Mouse (Mus musculus) adrenal gland, postnatal 36 days (tissue): ENCODE measurements around the gene Timm22. TPM values are rescaled to one million over a fixed set of nuclear protein-coding genes. Genes with fewer than 3 reads are reported as not detected.

Experiments used
- DNase-seq, 2 experiments: peaks; one replicate each; pipeline ENCODE4 v3.0.0; 2021; ENCODE audit warnings: mixed read lengths in 1 of 2
- total RNA-seq, 2 experiments: library from RNA; stranded (reverse); gene quantifications; 2 replicates each; pipeline ENCODE4 v1.2.3; 2021

The Timm22 gene
- total RNA-seq, 2 experiments from 2014 or later = 45.9 to 48.6 TPM

DNA sequence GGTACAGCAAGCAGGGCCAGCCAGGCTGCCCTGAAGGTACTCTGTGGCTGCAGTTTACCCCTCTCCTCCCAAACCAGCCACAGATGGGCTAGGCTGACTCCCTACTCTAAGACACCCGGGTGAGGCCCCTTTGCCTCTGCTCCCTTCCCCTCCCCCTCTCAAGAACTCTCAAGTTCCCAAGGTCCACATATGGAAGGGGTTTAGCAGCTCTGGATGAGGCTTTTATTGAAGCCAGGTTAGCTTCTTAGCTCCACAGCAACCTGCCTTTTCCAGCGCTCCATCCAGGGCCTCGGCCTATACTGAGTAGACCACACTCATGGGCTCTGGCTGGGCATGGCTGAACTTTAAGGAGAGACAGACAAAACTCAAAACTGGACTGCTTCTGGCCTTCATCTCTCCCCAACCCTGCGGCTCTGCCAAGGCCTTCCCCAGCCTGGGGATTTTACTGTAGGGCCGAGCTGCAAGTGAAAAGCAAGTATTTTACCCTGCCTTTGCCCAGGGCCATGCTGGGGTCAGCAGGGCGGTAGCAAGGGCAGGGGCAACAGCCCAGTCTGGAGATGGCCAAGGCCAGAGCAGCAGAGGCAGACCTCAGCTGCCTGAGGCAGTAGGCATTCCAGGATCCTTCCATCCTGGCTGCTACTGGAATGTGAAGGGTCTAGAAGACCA, 23.3 kb downstream of the Timm22 start:
- peak; percentile 33 to 35 for DNase-seq

DNA sequence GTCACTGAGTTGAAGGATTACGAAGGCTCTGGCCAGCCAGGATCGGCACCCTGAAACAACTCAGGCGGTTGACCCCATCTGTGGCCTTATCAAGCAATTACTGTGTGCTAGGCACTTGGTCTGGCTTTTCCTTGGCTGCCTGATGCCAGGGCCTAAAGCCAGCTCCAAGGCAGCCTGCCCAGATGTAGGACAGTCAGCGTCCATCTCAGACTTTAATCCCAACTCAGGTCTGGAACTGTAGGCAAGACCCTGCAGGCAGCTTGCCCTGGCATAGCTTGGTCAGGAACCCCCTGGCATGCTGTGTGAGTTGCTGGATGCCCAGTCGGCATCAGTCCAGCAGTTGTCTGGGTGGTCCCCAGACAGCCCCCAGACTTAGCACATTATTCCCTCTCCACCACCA, 29.3 kb downstream of the Timm22 start:
- peak in 1 of 2 experiments; percentile 37 for DNase-seq

DNA sequence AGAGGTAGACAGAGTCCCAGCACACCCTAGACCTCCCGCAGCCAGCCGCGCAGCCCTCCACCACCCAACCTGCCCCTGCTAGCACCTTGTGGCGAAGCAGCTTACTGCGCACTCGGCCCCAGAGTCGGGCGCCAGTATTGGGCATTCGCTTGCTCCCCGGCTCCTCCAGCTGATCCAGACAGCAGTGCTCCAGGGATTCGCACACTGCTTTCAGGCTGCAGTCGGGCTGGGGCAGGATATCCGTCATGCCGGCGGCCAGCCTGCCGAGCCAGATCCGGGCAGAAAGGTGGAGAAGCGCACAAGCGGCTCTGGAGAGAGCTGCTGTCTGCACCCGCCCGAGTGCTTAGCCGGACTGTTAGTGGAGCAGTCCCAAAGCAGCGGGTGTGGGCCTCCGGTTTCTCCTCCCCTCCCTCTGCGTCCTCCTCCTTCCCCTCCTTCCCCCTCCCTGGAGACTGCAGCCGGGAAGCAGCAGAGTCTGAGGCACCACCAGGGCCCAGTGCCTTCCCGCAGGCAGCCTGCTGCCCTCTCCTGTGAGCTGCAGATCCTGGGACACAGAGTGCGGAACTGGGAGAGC, 30.2 kb downstream of the Timm22 start:
- DNase-seq = peak; percentile 62 to 70

DNA sequence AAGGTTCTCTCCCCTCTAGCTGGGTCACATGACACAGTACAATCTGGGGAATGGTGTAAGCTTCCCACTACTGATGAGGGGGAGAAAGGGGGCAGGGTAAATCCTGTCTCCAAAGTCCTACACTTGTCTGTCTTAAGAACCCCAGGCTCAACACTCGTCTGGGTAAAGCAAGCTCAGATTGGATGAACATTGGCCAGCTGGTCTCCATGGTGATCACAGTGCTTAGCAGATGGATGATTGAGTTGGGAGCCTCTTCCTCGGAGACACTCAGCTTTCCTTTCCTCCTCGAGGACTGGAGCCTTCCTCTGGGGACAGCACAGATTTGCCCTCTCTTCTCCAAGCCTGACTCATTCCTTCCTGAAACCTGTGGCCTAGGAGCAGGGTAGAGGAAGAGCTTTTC, 32.9 kb downstream of the Timm22 start:
- no peak for DNase-seq

DNA sequence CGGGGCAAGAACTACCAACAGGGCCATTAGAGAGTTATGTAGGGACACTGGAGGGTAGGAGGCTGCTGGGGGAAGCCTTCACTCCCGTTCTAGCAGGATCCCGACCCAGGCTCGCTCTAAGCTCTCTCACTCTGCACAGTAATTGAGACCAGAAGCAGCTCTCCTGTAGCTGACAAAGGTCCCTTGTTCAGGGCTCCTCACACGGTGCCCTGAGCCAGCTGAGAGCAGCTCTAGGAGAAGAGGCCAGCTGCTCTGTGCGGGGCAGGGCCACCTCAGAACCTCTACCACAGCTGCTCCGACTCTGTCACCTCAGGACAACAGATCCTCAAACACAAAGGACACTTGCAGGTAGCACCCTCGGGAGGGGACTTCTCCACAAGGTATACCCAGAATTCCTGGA, 38.7 kb downstream of the Timm22 start:
- DNase-seq = no peak

DNA sequence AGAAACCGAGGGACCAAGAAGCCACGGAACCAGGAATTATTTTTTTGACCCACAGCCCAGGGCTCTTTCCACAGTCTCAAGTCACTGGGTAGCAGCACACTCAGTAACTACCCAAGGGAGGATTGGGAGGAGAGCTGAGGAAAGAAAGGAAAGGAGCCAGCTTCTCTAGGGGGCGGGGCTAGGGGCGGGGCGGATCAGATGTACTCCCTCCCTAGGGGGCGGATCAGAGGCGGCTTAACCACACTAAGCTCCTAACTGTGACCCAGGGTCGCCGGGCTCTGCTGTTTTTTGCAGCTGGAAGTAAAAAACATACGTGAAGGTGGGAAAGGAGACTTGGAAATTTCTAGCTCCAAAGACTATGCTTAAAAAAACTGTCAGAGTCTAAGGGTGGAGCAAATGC, 39.5 kb downstream of the Timm22 start:
- no peak for DNase-seq

DNA sequence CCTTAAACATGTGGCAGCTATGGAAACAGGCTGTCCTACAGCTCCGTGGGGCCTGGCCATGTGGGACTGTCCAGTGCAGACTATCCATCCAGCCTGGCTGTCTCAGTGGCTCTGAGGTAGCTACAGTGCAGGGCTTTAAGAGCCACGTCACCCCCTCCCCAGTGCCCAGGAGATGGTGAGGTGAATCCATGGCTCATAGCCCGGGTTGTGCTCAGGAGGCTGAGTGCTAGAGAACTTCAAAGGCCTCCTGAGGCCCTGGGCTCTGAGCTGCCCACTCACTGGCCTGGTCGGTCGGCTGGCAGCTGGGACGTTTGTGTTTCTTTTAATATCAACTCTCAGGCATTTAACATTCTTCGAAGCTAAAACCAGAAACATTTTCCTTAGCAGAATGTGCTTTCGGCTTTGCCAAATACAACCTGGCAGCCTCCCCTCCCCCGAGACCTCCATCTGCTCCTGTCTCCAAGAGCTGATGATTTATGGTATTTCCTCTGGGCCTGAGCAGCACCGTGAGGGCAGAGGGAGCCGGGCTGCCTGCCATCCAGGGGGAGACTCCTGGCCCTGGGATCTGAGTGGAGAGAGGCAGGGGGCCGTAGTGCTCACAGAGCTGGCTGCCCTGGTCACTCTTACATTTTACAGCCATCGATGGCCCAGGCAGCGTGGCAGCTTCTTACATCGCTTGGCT, 42.9 kb downstream of the Timm22 start:
- peak; percentile 45 to 79 for DNase-seq

DNA sequence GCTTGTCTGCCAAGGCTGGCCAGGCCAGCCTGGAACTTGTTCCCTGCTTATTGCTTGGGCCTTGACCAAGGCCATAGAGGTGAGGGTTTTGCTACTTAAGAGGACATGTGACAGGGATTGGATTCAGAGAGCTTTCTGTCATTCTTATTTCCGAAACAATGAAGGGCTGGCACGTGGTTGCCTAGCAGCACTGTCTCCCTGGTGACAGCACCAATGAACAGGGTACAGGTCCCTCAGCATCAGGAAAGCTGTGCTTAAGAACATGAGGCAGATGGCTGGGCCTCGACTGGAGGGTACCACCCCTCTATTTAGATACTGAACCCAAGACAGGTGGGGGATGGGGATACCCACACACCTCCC, 43.4 kb downstream of the Timm22 start:
- DNase-seq = no peak

DNA sequence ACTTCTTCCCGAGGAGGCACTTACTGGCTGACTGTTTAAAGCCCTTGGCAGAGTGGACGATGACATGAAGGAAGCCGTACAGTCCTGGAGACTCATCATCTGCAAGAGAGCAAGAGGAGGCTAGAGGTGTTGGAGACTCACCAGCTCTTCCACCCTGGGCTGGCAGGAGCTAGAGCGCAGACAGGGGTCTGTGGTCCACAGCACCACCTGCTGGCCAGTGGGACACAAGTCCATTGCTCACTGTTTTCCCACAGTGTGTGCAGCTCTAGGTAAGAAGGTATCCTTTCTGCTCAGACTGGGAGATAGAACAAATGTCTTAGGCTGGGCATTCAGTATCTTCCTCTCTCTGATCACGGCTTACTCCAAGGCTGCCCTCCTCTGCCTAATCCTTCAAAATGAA, 47.7 kb downstream of the Timm22 start:
- DNase-seq = peak; percentile 73 to 86

DNA sequence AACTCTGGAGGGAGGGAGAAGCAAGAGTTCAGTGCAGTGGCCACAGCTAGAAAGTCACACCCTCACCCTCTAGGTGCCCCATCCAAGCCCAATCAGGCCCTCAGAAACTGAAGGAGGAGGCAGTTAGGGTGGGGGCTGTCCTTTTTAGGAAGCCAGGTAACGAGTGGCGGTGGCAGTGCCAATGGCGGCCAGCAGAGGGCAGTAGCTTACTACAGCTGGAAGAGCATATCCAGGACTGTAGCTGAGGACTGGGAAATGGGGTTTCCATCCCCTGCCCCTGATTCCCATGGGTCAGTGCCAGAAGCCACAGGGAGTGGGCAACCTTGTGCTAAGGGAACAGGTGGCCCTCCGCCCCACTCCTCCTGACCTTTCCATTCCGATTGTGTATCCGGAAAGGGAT, 49.5 kb downstream of the Timm22 start:
- peak; percentile 82 to 87 for DNase-seq

DNA sequence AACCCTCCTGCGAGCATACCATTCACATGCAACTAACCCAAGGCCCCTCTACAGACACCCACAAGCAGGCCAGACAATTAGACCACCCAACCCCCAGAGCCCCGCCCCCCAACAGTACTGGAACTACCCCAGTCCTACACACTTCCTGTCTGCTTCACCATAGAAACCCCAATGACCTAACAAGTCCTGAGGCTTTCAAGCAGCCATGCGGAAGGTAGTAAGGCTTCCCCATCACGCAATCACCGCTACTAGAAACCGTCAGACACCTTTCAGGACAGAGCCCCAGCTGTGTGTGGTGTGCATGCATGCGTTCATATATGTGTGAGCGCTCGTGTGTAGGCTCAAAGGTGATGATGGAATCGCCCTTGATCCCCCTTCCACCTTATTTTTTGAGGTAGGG, 50.1 kb downstream of the Timm22 start:
- no peak for DNase-seq

DNA sequence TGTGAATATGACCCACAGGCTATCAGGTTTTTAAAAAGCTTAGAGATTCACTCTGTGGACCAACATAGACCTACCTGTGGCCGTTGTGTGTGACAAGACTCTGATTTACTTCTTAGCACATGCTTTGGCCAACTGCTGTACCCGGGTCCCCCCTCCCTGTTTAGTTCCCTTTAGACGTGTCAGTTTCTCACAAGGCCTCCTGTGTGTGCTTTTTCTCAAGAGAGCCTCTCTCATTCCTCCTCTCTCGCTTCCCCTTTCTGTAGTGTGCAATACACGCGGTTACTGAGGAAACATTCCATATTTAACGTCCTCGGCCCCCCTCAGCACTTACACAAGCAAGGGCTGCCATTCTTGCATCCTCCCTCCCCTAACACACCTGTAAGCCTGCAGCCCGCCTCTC, 52.0 kb downstream of the Timm22 start:
- no peak for DNase-seq

DNA sequence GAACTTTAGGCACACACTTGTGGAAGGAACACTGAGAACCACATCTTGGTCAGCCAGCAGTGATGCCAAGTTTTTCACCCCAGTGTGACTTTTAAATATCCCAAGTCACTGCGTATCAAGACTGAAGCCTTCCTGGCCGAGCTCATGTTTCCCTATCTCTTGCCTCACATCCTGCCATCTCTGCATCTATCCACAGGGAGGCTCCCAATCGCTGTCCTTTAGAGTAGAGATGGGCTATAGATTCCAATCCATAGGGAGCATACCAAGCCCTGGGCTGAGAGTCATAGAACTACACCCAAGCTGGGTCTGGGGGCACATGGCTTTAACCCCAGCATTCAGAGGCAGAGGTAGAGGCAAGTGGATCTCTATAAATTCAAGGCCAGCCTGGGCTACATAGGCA, 52.7 kb downstream of the Timm22 start:
- DNase-seq = no peak

DNA sequence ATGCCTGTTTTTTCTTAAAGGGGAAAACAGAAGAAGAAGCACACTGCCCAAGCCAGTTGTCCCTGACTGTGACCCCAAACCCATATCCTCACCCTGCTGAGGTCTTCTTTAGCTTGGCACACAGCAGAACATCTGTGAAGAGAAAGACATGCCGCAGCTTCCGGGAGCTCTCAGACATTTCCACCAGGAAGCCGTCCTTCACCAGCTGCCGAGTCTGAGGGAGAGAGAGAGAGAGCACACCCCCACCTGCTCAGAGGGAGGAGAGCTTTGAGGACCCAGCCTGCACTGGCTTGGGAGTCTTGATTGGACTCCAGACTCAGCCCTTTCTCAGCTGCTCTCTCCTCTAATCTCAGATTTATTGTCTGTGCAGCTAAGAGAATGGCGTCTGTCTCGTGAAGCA, 54.4 kb downstream of the Timm22 start:
- no peak for DNase-seq

DNA sequence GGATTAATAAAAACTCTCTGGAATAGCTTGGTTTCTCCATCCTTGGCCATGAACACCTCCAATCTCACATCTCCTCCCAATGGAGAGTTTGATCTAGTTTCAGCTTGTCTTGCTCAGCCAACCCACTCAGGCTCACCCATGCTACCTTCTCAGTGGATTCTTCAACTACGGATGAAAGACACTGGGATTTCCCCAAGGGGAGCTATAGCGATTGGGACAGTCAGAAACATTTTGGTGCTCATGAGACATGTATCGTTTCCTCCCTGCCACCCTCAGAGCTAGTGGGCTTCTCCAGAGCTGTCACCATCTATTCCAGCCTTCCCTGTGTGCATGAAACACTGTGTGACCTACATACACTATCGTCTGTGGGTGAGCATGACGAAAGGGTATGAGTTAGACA, 54.9 kb downstream of the Timm22 start:
- DNase-seq = no peak

DNA sequence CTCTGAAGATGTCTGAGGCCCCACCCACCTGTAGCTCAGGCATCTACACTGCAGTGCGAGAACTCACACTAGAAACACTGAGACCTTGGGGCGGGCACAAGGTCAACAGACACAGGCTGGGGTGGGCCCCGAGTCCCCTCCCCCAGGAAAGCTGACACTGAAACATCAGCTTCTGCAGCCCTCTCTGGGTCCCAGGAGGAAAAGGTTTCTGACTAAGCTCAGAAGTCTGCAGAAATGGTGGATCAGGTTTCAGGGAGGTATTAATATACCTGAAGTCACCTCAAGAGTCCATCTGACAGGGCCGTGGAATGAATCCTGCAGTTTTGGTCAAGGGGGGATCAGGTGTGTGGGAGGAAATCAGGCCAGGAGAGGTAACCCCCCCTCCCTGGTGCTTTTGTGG, 59.1 kb downstream of the Timm22 start:
- no peak for DNase-seq

Other genes with a start within 250 kb of the Timm22 start
- 10 to 100 TPM; 49.2 to 54.2 TPM for gene Vps53, start 227.3 kb upstream of the Timm22 start, total RNA-seq
- 1 to 10 TPM; 4.8 to 4.9 TPM for gene Fam57a, start 227.3 kb upstream of the Timm22 start, total RNA-seq
- not detected for gene Dbil5, start 189.3 kb upstream of the Timm22 start, total RNA-seq
- gene Gemin4, start 189.3 kb upstream of the Timm22 start, total RNA-seq = 1 to 10 TPM; 8.0 to 8.9 TPM
- gene Mrm3, start 163.2 kb upstream of the Timm22 start, total RNA-seq = 10 to 100 TPM; 18.8 to 21.4 TPM
- 10 to 100 TPM; 85.0 to 87.2 TPM for gene Glod4, start 163.2 kb upstream of the Timm22 start, total RNA-seq
- 10 to 100 TPM; 28.3 to 29.7 TPM for gene Nxn, start 7.8 kb upstream of the Timm22 start, total RNA-seq
- 10 to 100 TPM; 54.6 to 63.5 TPM for gene Abr, start 215.4 kb downstream of the Timm22 start, total RNA-seq